22 mouse cellular contexts compared by ENCODE assay signal in the genomic region with DNA sequence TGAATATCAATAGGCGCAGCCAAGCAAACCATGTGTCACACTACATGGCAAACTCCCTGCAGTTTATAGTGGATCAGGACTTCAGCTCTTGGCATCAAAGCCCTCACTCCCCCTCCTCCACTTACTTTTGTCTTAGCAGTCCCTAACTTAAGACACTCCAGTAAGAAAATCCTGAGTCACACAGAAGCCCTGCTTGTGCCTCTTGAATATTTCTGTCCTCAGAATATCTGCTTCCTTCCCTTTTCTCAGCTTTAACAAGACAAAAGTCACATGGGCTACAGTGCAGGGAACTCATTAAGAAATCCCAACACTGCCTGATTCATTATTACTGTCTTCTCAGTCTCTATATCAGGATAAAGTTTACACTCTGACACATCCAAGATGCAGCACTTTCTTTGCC.
DNase-seq lines count a peak whose midpoint lies in the region; ATAC-seq and TF ChIP-seq lines count a peak whose summit lies in the region.
"Had no signal": no experiment of that assay in that cellular context is flagged by ENCODE, and none has a peak within 500 bp of the region (broad histone marks: within the 10 kb centered on the region; RNA-seq: fewer than 3 reads in every experiment).

No protein-coding gene starts in this region.

- no peak for DNase-seq in frontal cortex, postnatal 14 days (ENCODE audit: low spot score in 2 of 2)
- DNase-seq in gastrocnemius, postnatal 10 days, result no peak
- DNase-seq in yolk sac, embryonic 10.5 days (ENCODE audit: low spot score), result no peak
- no peak for DNase-seq in right cerebral cortex, postnatal 10 days (ENCODE audit: low spot score in 2 of 2)
- DNase-seq: adrenal gland, postnatal 10 days; cerebellum, adult 8-10 months; cerebellum, postnatal 25 days; heart, adult 11 months; heart, postnatal 36 days had no signal

- peaks cover 8% of the 10 kb centered on the region for H3K4me1 ChIP-seq in bone marrow macrophage, adult 2 months (ENCODE audit: control insufficient read depth, insufficient read depth, low read length)
- peaks cover 42% of the 10 kb centered on the region for H3K4me1 ChIP-seq in megakaryocyte, embryonic 14.5 days
- H3K4me1 ChIP-seq: embryonic facial prominence, embryonic 13.5 days; forebrain, embryonic 12.5 days; heart, embryonic 13.5 days; hindbrain, embryonic 12.5 days had no signal

- ATAC-seq in frontal cortex, adult (ENCODE audit: low TSS enrichment), result peak; percentile 59; the same call in 1 of the 2 replicates
- peak; percentile 85 for ATAC-seq in granulocyte monocyte progenitor cell, adult 5-6 weeks (replicated peaks; ENCODE audit: poor library complexity, severe bottlenecking)
- ATAC-seq: forebrain, embryonic 16.5 days; hindbrain, embryonic 16.5 days; inflammation-experienced regulatory T-cells, adult 6 months; intestine, postnatal 0 days; Patski had no signal

- no peaks in the 10 kb centered on the region for H3K27me3 ChIP-seq in megakaryocyte, embryonic 14.5 days (replicated peaks)
- H3K27me3 ChIP-seq: embryonic facial prominence, embryonic 13.5 days; forebrain, embryonic 12.5 days; heart, embryonic 13.5 days; hindbrain, embryonic 12.5 days; Patski had no signal

- H3K9me3 ChIP-seq in megakaryocyte, embryonic 14.5 days, result no peaks in the 10 kb centered on the region
- H3K9me3 ChIP-seq: embryonic facial prominence, embryonic 13.5 days; forebrain, embryonic 12.5 days; hindbrain, embryonic 12.5 days had no signal

- TF ChIP-seq CTCF in bone marrow macrophage, adult 2 months (IDR thresholded peaks at IDR 0.05; ENCODE audit: low read depth, low read length), result no peak

- peak overlapping the region; percentile 80 for H3K27ac ChIP-seq in bone marrow macrophage, adult 2 months (ENCODE audit: insufficient read depth, low read depth, low read length)
- H3K27ac ChIP-seq: embryonic facial prominence, embryonic 13.5 days; forebrain, embryonic 12.5 days; heart, embryonic 13.5 days; hindbrain, embryonic 12.5 days had no signal

- H3K4me3 ChIP-seq in bone marrow macrophage, adult 2 months (ENCODE audit: insufficient read depth, low read length), result no peak overlapping the region
- H3K4me3 ChIP-seq in megakaryocyte, embryonic 14.5 days (replicated peaks), result peak overlapping the region; percentile 30
- H3K4me3 ChIP-seq: embryonic facial prominence, embryonic 13.5 days; forebrain, embryonic 12.5 days; heart, embryonic 13.5 days; hindbrain, embryonic 12.5 days had no signal

- H3K36me3 ChIP-seq in megakaryocyte, embryonic 14.5 days (replicated peaks; ENCODE audit: low read length), result no peaks in the 10 kb centered on the region
- H3K36me3 ChIP-seq: embryonic facial prominence, embryonic 13.5 days; forebrain, embryonic 12.5 days; heart, embryonic 13.5 days; hindbrain, embryonic 12.5 days had no signal

- TF ChIP-seq POLR2A in bone marrow macrophage, adult 2 months (IDR thresholded peaks at IDR 0.05; ENCODE audit: borderline replicate concordance, low read depth, low read length), result no peak
